Mouse (Mus musculus): ENCODE data around the gene Spata2l.
A peak's percentile ranks its signal among the peaks of the same experiment; 100 is the strongest.
"Not testable (repeated sequence)": the region's sequence is repeated elsewhere in the genome, so short reads cannot be mapped to it uniquely, and the experiment has no call there.

The Spata2l gene

GRCm38 (mm10) chr8:123235520-123236497 lies at the start of gene Spata2l:
TSS of gene Spata2l (minus strand) at chr8:123236233.
- DNase-seq (ENCODE audit: low spot score in 2 of 2), result peak; percentile 80 to 89

GRCm38 (mm10) chr8:123284493-123284892 lies 48.5 kb upstream of the Spata2l start:
- DNase-seq (ENCODE audit: low spot score in 2 of 2), result no peak

- DNase-seq (ENCODE audit: low spot score in 2 of 2), result peak in 1 of 2 experiments; percentile 37
Measured at GRCm38 (mm10) chr8:123283991-123284390, 48.0 kb upstream of the Spata2l start.

GRCm38 (mm10) chr8:123282994-123283393 lies 47.0 kb upstream of the Spata2l start:
- peak in 1 of 2 experiments; percentile 53 for DNase-seq (ENCODE audit: low spot score in 2 of 2)

DNA sequence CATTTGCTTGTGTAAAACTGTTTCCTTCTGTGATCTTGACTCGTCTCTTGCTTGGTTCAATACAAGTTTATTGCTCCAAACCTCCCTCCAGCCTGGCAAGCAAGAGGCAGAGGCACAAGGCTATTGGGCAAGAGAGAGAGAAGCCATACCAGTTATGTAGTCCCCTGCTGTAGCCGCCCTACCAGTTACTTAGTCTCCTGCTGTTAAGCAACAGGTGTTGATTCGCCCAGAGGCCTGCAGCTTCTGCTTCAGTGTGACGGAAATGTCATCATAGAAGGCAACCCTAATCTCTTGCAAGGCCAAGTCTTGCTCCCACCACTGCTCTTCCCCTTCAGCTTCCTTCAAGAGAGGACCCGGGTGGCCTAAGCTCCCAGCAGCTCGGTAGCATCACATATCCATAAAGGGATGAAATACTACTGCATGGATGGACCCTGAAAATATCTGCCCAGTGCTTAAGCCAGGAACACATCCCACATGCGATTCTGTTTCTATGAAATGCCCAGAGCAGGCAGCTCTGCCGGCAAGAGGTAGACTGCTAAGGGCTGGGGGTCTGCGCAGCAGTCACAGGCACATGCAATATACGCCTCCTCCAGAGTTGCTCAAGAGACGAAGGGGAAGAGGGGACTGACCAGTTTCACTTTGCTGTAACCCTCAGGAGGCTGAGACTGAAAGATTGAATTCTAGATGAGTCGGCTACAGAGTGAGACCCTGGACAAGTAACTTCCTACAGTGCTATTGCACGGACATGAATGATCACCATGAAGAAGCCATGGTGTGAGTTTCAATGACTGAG lies 44.5 kb upstream of the Spata2l start:
- DNase-seq (ENCODE audit: low spot score in 2 of 2), result no peak

GRCm38 (mm10) chr8:123279828-123280227 lies 43.8 kb upstream of the Spata2l start:
- no peak for DNase-seq (ENCODE audit: low spot score in 2 of 2)

- no peak for DNase-seq (ENCODE audit: low spot score in 2 of 2)
Measured at GRCm38 (mm10) chr8:123278445-123278844, 42.4 kb upstream of the Spata2l start.

DNA sequence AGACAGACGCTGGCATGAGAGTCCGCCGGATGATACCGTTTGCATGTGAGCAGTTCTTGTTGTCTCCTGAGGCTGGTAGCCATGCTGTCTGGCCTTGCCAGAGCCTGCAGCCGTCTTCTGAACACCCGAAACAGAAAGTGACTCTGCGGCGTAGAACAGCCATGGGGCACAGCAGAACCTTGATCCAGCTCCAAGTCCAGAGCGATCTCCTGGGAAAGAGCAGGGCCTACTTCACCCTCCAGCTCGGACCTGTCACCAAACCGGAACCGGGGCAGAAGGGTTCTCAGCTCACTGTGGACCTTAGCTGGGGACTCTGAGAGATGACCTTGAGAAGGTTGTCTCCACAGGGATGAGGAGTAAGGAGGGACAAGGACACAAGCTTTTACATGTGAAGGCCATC lies 39.1 kb upstream of the Spata2l start:
- DNase-seq (ENCODE audit: low spot score in 2 of 2), result no peak

DNA sequence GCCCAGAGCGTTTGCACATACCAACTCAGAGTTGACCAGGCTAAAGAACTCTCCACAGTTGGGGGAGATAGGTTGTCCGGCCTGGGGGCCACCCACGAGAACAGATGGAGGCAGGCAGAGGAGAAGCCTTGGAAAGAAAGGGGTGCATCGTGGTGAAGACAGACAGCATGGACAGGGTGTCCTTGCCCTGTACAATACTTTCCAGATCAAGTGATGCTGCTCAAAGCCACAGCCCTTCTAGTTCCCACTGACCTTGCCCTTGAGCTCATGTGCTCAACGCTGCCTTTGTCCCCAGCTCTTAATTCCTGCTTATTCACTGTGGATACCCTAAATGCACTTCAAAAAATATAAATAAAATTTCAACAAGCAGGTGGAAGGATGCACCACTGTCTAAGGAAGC lies 38.4 kb upstream of the Spata2l start:
- no peak for DNase-seq (ENCODE audit: low spot score in 2 of 2)

DNA sequence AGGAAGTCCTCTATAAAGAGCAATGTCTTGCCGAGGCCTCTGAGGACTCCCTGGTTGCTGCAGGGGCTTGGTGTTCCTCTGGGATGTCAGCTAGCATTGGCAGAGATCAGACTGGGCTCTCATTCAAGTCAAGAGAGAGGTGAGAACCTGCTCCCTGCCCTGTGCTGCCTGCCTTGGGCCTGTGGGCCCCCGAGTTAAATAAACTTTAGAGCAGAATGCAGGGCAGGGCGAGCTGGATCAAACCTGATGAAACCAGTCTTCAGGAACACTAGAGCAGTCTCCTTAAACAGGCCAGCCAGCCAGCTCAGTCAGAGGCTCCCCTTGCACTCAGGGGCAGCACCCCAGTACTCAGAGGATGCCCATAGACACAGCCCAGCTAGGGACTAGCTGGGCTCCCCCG lies 35.9 kb upstream of the Spata2l start:
- no peak for DNase-seq (ENCODE audit: low spot score in 2 of 2)

GRCm38 (mm10) chr8:123271147-123271546 lies 35.1 kb upstream of the Spata2l start:
- DNase-seq (ENCODE audit: low spot score in 2 of 2), result no peak

DNA sequence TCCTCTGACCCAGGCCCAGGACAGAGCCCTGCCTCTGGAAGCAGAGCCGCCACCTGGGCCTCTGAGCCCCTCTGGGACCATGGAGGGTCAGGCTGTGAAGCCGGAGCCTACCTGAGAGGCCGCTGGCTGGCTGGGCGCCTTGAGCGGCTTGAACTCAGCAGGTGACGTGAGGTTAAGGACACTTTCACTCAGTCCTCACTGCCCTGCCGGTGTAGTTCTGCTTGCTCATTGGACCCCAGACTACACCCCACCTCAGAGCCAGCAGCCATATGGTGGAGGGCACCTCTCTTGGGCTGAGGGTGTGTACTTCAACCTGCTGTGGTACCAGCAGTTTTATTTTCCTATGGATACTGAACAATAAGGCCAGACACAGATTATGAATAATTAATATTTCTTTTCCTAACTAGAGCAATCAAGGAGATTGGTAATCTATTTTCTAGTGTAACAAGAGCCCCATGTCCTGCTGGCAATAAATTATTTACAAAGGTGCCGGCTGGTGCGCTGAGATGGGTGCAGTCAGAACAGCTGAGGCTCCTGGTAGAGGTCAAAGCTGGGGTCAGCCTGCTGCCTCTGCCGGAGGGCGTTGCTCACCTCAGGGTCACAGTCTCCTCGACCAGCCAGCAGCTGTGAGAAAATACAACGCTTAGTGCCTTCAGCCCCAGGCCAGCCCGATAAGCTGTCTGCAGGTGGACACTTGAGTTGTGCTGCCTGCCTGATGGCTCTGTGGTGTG lies 32.1 kb upstream of the Spata2l start:
- no peak for DNase-seq (ENCODE audit: low spot score in 2 of 2)

DNA sequence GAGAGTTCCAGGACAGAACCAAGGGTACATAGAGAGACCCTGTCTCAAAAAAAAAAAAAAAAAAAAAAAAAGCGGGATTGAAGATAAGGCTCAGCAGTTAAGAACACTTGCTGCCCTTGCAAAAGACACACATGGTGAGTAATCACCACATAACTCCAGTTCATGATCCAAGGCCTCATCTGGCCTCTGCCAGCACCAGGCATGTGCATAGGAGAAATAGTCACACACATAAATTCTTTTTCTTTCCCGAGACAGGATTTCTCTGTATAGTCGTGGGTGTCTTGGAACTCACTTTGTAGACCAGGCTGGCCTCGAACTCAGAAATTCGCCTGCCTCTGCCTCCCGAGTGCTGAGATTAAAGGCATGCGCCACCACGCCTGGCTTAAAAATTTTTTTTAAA lies 21.6 kb upstream of the Spata2l start:
- not testable (repeated sequence) for DNase-seq (ENCODE audit: low spot score in 2 of 2)

DNA sequence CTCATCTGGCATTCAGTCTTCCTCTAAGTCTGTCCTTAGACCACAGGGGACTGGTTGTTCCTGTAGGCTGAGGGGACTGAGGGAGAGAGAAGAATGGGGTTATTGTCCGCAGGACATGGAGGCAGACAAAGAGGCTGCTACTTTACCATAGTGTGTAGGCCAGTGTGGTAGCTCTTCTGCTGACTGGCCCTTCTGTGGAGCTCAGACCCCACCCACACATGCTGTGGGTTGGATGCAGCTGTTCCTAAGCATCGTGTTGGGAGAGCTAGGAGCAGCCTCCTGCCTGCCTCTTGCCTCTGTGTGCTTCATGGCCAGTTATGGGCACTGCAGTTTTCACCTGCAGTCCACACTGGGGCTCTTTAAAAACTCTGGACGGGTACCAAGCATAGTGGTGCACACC lies 21.1 kb upstream of the Spata2l start:
- DNase-seq (ENCODE audit: low spot score in 2 of 2), result no peak

- DNase-seq (ENCODE audit: low spot score in 2 of 2), result no peak
Measured at GRCm38 (mm10) chr8:123255170-123255569, 19.1 kb upstream of the Spata2l start.

GRCm38 (mm10) chr8:123254099-123254885 lies 18.3 kb upstream of the Spata2l start, which contains the start of the genes Zfp276 and Vps9d1:
TSS of gene Zfp276 (plus strand) at chr8:123254195.
TSS of gene Vps9d1 (minus strand) at chr8:123254348.
- DNase-seq (ENCODE audit: low spot score in 2 of 2), result peak; percentile 67 to 75

DNA sequence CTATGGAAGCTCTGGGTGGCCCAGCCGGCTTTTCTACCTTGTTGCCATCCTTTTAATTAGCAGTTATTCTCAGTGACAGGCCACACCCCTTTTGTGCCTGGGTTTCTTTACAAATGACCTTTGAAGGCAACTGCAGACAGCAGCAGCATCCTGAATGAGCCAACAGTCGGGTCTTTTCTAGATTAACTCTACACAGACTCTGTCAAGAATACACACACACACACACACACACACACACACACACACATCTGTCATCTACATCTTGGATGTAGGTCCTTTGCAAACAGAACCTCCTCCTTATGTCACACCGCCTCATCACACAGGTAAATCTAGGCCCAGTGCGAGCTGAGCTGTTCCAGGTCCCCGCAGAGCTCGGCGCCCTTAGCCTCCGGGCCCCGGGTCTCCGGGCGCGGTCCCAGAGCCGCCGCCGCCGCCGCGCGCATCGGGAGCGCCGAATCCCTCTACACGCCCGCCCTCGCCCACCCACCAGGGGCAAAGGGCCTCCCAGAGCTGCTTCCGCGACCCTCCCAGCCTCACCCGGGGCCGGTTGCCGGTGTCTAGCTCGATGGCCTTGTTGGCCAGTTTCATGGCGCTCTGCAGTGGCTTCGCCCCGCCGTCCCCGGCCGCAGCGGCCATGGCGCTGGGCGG lies 17.5 kb upstream of the Spata2l start:
- no peak for DNase-seq (ENCODE audit: low spot score in 2 of 2)

- no peak for DNase-seq (ENCODE audit: low spot score in 2 of 2)
Measured at GRCm38 (mm10) chr8:123252925-123253324, 16.9 kb upstream of the Spata2l start.

DNA sequence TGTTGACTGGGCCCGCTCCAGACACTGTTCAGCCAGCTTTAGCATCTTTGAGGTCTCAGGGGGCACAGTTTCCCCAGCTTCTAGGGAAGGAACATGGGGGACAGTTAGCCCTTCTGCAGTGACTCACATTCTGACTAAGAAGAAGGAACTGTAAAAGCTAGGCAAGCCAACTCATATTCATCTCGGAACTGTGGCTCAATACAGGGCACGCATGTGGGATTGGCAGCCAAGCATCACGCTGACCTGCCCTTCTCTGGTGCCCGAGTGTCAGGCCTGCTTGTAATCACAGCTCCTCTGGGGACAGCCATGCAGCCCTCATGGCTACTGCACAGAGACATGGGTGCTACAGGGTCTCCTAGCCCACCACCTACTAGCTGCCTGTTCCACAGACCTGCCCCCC lies 14.9 kb upstream of the Spata2l start:
- no peak for DNase-seq (ENCODE audit: low spot score in 2 of 2)

GRCm38 (mm10) chr8:123248596-123248995 lies 12.6 kb upstream of the Spata2l start:
- DNase-seq (ENCODE audit: low spot score in 2 of 2), result no peak

Measured in natural killer cell, adult 2 months (primary cell).